Mouse (Mus musculus): ENCODE measurements around the gene Mif. TPM values are rescaled to one million over a fixed set of nuclear protein-coding genes. Genes with fewer than 3 reads are reported as not detected.

Gene Mif
- polyA plus RNA-seq, 1 experiment = 2,436 TPM

DNA sequence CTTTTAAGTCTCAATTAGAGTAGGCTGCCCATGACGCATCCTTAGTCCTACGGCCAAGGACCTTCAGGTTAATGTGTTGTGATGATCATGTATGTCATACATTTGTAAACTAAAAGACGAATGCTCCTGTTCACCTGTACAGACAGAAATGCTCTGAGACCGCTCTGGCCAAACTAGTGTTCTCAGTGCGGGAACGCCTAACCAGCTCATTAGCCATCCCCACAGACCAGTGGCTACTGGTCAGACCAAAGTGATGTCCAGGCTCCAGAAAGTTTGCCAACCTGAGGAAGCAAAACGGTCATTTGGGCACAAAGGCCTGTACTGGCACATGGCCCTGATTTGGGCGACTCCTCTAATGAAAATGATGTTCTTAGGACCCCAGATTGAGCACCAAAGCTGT is 24.7 kb upstream of the Mif start:
- H3K79me3 ChIP-seq (ENCODE audit: low read depth) = no peaks in the 10 kb centered on the region
- H3K79me2 ChIP-seq (ENCODE audit: control insufficient read depth, insufficient read depth) = no peaks in the 10 kb centered on the region
- no peak overlapping the region for H3K4me3 ChIP-seq (ENCODE audit: insufficient read depth, poor library complexity, severe bottlenecking)
- H3K27me3 ChIP-seq (ENCODE audit: control insufficient read depth, insufficient read depth, insufficient read length) = no peaks in the 10 kb centered on the region
- H3ac ChIP-seq (ENCODE audit: control insufficient read depth, insufficient read length, low read depth) = no peak overlapping the region
- TF ChIP-seq CEBPB (IDR thresholded peaks at IDR 0.05; ENCODE audit: low read depth) = no peak
- no peak for TF ChIP-seq USF1 (IDR thresholded peaks at IDR 0.05; ENCODE audit: low read depth)
- no peak for TF ChIP-seq MYOG (IDR thresholded peaks at IDR 0.05; ENCODE audit: control insufficient read depth, extremely low read depth, insufficient read length)
- TF ChIP-seq CTCF (IDR thresholded peaks at IDR 0.05; ENCODE audit: control insufficient read depth, insufficient read depth, insufficient read length) = no peak
- no peak for TF ChIP-seq MAX (IDR thresholded peaks at IDR 0.05)
- no peak for TF ChIP-seq FOSL1 (IDR thresholded peaks at IDR 0.05; ENCODE audit: insufficient read depth, low read length, poor library complexity, severe bottlenecking)
- TF ChIP-seq MYOD1 (IDR thresholded peaks at IDR 0.05; ENCODE audit: control insufficient read depth, insufficient read length, low read depth) = no peak
- no peaks in the 10 kb centered on the region for H3K36me3 ChIP-seq (ENCODE audit: control insufficient read depth, insufficient read depth)

DNA sequence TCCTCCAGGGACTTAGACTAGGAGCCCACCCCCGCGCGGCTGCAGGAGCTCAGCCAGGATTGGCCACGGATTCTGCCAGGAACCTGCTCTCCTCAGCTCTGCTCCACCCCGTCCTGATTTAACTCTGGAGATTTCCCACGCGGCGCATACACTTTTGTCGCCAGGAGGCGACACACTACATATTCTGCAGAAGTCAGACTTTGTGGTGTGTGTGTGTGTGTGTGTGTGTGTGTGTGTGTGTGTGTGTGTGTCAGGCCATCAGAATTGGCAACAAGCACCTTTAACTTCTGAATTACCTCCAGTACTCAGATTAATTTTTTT is 23.2 kb upstream of the Mif start:
- no peaks in the 10 kb centered on the region for H3K79me3 ChIP-seq (ENCODE audit: low read depth)
- no peak overlapping the region for H3ac ChIP-seq (ENCODE audit: control insufficient read depth, insufficient read length, low read depth)
- no peaks in the 10 kb centered on the region for H3K36me3 ChIP-seq (ENCODE audit: control insufficient read depth, insufficient read depth)
- no peak overlapping the region for H3K4me3 ChIP-seq (ENCODE audit: insufficient read depth, poor library complexity, severe bottlenecking)
- H3K27me3 ChIP-seq (ENCODE audit: control insufficient read depth, insufficient read depth, insufficient read length) = no peaks in the 10 kb centered on the region
- no peaks in the 10 kb centered on the region for H3K79me2 ChIP-seq (ENCODE audit: control insufficient read depth, insufficient read depth)
- TF ChIP-seq CTCF (IDR thresholded peaks at IDR 0.05; ENCODE audit: control insufficient read depth, insufficient read depth, insufficient read length) (peak; percentile 59), MYOD1 (IDR thresholded peaks at IDR 0.05; ENCODE audit: control insufficient read depth, insufficient read length, low read depth) (no peak)

DNA sequence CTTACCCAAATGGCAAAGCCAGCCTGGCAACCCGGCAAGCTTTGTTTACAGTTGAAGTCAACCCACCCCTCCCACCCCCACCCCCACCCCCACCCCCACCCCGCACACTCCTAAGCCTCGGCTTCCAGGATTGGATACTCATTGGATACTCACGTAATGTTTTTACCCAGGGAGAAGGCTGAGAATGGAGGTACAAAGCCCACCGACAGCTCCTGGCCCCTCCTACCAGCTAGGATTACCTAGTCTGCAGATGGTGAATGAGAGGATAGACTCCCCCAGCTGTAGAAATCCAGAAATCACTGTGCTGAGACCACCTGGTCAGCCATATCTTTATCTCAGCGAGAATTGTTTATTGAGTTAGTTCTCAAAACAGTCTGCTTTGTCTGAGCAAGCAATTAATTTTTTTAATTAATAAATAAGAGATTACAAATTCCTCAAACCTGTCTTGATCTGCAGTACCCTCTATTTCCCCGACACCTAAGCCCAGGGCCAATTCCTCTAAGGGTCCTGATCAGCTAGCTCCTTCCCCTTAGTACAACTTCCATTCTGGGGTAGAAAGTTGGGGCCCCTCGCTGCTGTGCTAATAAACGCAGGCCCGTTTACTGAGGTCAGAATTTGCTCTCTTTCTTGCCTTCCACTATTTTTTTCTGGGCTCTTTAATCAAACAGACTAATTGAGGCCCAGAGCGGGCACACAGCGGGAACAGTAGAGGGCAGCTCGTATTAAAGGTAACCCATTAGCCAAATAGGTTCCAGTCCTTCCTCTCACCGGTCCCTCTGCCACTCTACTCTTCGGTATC is 22.6 kb upstream of the Mif start:
- no peaks in the 10 kb centered on the region for H3K79me2 ChIP-seq (ENCODE audit: control insufficient read depth, insufficient read depth)
- H3K4me3 ChIP-seq (ENCODE audit: insufficient read depth, poor library complexity, severe bottlenecking) = no peak overlapping the region
- H3K36me3 ChIP-seq (ENCODE audit: control insufficient read depth, insufficient read depth) = no peaks in the 10 kb centered on the region
- TF ChIP-seq CEBPB (IDR thresholded peaks at IDR 0.05; ENCODE audit: low read depth) = no peak
- H3K27me3 ChIP-seq (ENCODE audit: control insufficient read depth, insufficient read depth, insufficient read length) = no peaks in the 10 kb centered on the region
- H3K79me3 ChIP-seq (ENCODE audit: low read depth) = no peaks in the 10 kb centered on the region
- no peak overlapping the region for H3ac ChIP-seq (ENCODE audit: control insufficient read depth, insufficient read length, low read depth)

DNA sequence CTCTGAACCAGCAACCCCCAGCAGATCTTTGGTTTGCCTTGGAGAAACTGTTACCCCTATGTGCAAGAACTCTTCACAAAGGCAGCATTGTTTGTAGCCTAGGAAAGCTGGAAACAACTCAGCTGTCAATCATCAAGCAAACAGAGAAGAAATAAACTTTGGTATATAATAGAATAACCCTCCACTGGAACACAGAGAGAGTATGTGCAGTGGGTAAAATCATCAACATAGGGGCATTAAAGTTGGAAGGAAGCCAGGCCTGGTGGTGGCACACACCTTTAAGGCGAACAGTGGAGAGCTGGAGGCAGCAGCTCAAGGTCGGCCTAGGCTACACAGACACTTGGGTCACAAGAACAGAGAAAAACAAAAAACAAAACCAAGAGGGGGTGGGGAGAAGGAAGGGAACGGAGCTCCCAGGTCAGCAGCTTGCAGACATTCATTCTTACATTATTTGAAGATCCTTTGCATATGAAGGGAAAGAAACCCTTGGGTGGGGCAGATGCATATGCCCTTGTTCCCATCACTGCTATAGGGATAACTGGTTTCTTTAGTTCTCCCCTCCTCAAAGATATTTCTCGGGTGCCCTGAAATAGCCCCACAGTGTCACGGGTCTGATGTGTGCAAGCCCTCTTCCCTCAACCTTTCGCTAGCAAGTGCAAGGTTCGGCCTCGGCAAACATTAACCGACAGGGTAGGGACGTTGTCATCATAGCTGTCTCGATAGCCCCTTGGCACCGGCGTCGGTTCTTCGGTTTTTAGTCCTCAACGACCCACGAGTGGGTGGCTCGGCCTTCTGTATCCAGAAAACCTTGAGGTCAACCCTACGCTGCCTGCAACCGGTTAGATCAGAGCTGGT is 21.8 kb upstream of the Mif start:
- H3K4me3 ChIP-seq (ENCODE audit: insufficient read depth, poor library complexity, severe bottlenecking) = no peak overlapping the region
- no peak overlapping the region for H3ac ChIP-seq (ENCODE audit: control insufficient read depth, insufficient read length, low read depth)
- TF ChIP-seq CTCF (IDR thresholded peaks at IDR 0.05; ENCODE audit: control insufficient read depth, insufficient read depth, insufficient read length) = no peak
- no peak for TF ChIP-seq CEBPB (IDR thresholded peaks at IDR 0.05; ENCODE audit: low read depth)
- no peak for TF ChIP-seq USF1 (IDR thresholded peaks at IDR 0.05; ENCODE audit: low read depth)
- TF ChIP-seq MYOD1 (IDR thresholded peaks at IDR 0.05; ENCODE audit: control insufficient read depth, insufficient read length, low read depth) = no peak
- no peak for TF ChIP-seq FOSL1 (IDR thresholded peaks at IDR 0.05; ENCODE audit: insufficient read depth, low read length, poor library complexity, severe bottlenecking)
- TF ChIP-seq MYOG (IDR thresholded peaks at IDR 0.05; ENCODE audit: control insufficient read depth, extremely low read depth, insufficient read length) = no peak
- TF ChIP-seq MAX (IDR thresholded peaks at IDR 0.05) = no peak
- no peaks in the 10 kb centered on the region for H3K79me2 ChIP-seq (ENCODE audit: control insufficient read depth, insufficient read depth)
- no peaks in the 10 kb centered on the region for H3K27me3 ChIP-seq (ENCODE audit: control insufficient read depth, insufficient read depth, insufficient read length)
- no peaks in the 10 kb centered on the region for H3K79me3 ChIP-seq (ENCODE audit: low read depth)
- H3K36me3 ChIP-seq (ENCODE audit: control insufficient read depth, insufficient read depth) = no peaks in the 10 kb centered on the region

DNA sequence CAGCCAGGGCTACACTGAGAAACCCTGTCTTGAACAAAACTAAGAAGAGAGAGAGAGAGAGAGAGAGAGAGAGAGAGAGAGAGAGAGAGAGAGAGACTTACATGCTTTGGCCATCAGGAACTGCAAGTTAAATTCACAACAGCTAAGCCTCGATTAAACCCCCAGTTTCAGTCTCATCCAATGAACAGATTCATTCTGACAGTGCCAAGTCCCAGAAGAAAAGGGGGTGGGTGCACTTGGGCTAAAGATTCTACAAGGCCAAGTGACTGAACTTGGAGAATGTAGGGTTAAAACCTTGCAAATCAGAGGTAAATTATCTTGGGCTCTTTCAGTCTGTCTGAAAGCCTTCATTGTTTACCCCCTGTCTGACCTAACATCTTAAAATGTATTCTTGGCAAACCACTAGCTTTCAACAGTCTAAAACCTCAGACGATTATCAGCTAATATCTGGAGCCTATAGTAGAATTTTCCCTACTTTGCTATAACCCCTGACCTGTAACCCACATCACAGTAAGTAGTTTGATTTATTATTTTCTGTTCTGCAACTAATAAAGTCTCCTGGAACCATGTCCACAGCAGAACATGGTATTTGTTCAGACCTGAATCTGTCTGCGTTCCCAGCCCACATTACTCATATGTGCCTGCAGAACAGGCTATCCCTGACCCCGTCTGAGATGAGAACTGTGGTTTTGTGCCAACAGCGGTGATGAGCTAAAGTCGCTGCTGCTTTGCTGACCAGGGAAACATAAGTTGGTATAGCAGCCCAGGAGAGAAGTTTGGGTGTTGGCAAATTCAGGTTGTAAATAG is 20.9 kb upstream of the Mif start:
- Histone ChIP-seq H3K4me3 (ENCODE audit: insufficient read depth, poor library complexity, severe bottlenecking) (no peak overlapping the region), H3ac (ENCODE audit: control insufficient read depth, insufficient read length, low read depth) (no peak overlapping the region), H3K27me3 (ENCODE audit: control insufficient read depth, insufficient read depth, insufficient read length) (no peaks in the 10 kb centered on the region), H3K79me3 (ENCODE audit: low read depth) (no peaks in the 10 kb centered on the region), H3K36me3 (ENCODE audit: control insufficient read depth, insufficient read depth) (no peaks in the 10 kb centered on the region), H3K79me2 (ENCODE audit: control insufficient read depth, insufficient read depth) (no peaks in the 10 kb centered on the region)
- TF ChIP-seq MYOD1 (IDR thresholded peaks at IDR 0.05; ENCODE audit: control insufficient read depth, insufficient read length, low read depth) (no peak), MYOG (IDR thresholded peaks at IDR 0.05; ENCODE audit: control insufficient read depth, extremely low read depth, insufficient read length) (no peak), USF1 (IDR thresholded peaks at IDR 0.05; ENCODE audit: low read depth) (no peak), MAX (IDR thresholded peaks at IDR 0.05) (no peak), CEBPB (IDR thresholded peaks at IDR 0.05; ENCODE audit: low read depth) (no peak)

Measured in C2C12 (cell line).